Mouse (Mus musculus) brain, embryonic 18.5 days (tissue): Measurements from ENCODE around the gene Aldh16a1.
"Not testable (repeated sequence)": the region's sequence is repeated elsewhere in the genome, so short reads cannot be mapped to it uniquely, and the experiment has no call there.

Experiments
- DNase-seq: peaks from one replicate; pipeline ENCODE4 v3.0.0-alpha.2; 2012; ENCODE audit warnings: low read depth, low spot score

Aldh16a1 gene

DNA sequence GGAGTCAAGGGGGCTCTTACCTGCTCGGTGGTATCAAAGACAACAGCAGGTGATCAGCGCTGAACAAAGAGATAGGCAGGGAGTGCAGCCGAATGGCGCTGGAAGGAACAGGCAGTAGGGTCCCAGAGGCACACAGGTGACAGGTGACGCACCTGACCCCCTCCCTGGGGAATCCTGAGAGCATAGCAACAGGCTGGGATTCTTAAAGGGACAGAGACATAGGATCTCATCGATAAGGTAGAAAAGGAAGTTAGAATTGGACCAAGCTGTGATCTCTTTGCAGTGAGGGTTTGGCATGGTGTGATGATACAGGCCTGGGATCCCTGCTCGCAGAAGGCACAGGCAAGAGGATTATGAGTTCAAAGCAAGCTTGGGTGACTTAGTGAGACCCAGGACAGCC is 25.1 kb upstream of the Aldh16a1 start, which contains the start of gene Gfy:
TSS of gene Gfy (minus strand) at position 101 of the 400 bp plus-strand sequence.
- DNase-seq, result no peak

DNA sequence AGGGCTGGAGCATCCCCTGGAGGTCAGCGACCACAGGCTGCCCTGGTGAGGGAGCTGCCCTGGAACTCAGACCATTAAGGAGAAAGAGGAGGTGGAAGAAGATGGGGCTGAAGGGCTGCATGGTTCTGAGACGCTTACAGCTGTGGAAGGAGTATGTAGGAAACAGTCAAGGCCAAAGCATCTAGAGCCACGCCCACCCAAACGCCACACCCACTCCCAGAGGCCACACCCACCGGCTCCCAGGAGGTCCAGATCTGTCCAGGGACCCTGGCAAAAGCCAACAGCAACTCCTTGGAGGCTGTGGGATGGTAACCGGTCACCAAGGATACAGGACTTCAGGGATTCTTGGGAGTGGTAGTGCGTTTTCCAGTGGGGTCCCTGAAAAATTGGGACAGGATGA is 24.2 kb upstream of the Aldh16a1 start:
- DNase-seq, result no peak

DNA sequence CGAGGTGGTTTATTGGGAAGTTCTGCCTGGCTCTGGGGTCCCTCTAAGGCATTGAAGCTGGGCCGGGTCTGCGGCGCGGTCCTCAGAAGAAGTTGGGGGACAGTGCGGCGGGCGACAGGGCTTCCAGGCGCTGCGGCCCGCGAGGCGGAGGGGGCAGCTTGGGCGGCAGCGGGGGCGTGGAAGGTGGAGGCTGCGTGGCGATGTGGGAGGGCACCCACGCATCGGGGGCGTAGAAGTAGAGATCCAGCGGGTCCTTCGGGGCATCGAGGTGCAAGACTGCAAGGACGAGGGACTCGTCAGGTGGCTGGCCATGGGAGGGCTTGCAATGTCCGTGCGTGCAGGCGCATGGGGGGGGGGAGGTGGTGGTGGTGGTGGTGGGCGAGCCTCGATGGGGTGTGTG is 22.0 kb upstream of the Aldh16a1 start:
- DNase-seq, result no peak

DNA sequence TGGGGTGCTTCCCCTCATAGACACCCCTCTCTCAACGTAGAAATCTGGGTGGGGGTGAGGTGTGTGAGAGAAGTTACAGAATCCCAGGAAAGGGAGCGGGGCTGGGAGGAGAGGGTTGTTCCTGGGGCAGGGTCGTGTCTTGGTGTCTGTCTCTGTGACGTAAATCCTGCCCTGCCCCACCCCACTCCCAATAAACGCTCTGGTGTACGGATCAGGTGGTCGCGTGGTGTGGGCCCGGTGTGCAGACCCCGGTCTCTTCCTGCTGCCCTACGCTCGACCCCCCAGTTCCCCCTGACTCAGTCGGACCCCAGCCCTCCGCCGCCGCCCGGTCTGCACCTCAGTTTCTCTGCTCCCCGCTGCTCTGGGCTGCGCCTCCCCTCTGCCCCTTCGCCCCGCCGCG is 21.5 kb upstream of the Aldh16a1 start:
- no peak for DNase-seq

DNA sequence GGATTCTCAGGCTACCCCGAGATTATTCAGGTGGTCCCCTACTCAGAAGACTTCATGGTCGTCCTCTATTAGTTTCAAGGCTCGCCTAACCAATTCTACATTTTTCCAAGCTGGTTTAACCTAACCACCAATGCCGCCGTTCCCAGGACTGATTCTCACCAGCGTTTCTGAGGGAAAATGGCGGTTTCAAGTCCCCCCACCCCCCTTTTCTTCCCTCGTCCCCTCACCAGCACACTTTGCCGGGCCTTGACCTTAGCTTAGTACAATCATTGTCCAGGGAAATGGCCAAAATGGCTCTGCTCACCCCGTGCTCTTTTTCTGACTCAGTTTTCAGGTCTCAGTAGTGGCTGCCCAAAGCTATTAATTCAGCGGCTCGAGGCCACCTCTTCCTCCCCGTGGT is 21.0 kb upstream of the Aldh16a1 start:
- no peak for DNase-seq

DNA sequence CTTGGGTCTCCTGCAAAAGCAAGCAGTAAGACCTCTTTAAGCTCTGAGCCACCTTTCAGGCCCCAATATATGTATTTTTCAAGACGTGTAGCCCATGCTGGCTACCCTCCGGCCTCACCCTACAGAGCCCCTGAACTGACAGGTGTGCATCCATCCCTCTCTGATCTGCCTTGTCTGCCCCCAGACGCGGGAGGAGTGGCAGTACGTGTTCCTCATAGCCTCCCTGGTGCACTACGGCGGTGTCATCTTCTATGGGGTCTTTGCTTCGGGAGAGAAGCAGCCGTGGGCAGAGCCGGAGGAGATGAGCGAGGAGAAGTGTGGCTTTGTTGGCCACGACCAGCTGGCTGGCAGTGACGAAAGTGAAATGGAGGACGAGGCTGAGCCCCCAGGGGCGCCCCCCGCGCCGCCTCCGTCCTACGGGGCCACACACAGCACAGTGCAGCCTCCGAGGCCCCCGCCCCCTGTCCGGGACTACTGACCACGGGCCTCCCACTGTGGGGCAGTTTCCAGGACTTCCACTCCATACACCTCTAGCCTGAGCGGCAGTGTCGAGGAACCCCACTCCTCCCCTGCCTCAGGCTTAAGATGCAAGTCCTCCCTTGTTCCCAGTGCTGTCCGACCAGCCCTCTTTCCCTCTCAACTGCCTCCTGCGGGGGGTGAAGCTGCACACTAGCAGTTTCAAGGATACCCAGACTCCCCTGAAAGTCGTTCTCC is 20.3 kb upstream of the Aldh16a1 start:
- no peak for DNase-seq

DNA sequence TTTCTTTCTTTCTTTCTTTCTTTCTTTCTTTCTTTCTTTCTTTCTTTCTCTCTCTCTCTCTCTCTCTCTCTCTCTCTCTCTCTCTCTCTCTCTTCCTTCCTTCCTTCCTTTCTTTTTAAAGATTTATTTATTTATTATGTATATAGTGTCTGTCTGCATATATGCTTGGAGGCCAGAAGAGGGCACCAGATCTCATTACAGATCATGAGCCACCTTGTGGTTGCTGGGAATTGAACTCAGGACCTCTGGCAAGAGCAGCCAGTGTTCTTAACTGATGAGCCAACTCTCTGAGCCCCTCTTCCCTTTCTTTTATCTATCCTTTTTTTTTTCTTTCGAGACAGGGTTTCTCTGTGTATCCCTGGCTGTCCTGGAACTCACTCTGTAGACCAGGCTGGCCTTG is 19.4 kb upstream of the Aldh16a1 start:
- not testable (repeated sequence) for DNase-seq

DNA sequence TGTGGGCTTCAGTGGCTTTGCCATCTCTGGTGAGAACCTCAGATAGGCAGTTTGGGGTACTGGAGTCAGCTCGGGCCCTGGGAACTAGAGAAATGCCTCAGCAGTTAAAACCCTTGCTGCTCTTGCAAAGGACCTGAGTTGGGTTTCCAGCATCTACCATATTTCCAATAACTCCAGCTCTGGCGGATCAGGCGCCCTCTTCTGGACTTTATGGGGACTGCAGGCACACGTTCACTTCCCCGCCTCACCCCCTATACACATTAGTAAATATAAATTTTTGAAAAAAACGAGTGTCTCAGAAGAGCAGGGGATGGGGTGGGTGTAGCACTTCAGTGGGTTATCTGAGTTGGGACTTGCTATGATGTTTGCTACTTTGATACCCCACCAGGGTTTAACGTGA is 18.6 kb upstream of the Aldh16a1 start:
- DNase-seq, result no peak

DNA sequence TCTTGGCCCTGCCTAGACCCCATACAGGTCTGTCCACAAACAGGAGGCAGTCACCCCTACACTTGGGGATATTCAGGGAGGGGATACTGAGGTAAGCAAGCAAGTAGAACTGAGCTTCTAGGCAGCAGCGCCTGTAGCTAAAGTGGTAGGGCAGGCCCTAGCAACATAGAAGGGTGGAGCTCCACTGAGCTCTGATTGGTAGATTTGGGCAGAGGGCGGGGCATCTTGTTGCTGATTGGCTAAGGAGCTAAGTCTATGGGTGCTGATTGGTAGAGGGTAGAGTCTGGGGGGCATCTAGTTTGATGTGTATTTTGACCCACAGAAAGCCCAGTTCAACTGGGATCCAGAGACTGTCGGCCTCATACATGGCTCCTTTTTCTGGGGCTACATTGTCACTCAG is 15.1 kb upstream of the Aldh16a1 start:
- DNase-seq, result no peak

DNA sequence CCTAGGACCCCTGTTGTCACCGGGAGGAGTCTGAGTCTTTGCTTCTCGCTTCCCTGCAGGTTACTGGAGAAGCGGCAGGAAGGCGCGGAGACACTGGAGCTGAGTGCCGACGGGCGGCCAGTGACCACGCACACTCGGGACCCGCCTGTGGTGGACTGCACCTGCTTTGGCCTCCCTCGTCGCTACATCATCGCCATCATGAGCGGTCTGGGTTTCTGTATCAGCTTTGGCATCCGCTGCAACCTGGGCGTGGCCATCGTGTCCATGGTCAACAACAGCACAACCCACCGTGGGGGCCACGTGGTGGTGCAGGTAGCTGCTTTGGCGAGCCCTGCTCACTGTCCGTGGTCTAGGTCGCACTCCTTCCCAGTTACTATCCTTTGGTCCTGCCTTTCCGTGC is 14.3 kb upstream of the Aldh16a1 start:
- DNase-seq, result no peak

DNA sequence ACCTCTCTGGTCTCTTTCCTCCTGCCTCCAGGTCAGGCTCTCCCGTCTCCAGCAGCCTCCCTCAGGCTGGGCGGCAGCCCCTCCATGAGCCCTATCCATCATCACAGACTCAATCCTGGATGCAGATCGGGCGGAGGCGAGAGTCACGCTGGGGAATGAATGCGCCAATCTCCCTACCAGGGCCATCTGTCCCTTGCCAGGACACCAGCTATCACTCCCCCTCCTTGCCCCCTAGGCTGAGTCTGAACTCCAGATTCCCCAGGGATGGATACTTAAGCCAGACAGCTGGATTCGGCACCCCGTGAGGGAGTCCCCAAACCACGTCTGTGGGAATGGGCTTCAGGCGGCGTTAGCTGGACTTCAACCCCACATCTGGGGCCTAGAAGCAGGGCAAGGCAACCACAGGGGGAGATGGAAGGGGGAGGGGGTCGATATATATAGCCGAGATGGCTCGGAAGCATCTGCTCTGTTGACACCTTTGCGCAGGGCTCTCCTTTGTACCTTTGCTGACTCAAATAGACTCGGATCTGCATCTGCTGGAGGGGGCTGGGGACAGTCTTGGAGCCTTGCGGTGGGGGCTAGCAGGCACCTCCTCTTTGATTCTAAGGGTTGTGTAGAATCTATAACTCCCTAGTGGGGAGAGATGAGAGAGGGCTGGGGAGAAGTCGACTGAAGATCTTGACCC is 13.5 kb upstream of the Aldh16a1 start:
- no peak for DNase-seq

DNA sequence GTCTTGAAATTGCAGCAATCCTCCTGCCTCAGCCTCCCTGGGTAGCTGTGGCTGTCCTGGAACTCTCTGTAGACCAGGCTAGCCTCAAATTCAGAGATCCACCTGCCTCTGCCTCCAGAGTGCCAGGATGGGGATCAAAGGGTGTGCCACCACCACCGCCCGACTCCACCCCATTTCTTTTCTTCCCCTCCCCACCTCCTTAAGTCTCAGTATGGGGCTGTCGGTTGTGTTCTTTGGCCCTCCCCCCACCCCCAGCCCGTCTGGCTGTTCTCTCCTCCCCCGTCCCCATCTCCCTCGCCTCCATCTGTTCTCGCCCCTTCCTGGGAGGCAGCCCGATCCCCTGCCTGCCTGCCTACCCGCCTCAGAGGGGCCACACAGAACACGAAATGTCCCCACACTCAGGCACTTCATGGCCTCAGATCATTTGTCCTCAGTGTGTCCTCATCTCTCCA is 12.6 kb upstream of the Aldh16a1 start:
- DNase-seq, result no peak

DNA sequence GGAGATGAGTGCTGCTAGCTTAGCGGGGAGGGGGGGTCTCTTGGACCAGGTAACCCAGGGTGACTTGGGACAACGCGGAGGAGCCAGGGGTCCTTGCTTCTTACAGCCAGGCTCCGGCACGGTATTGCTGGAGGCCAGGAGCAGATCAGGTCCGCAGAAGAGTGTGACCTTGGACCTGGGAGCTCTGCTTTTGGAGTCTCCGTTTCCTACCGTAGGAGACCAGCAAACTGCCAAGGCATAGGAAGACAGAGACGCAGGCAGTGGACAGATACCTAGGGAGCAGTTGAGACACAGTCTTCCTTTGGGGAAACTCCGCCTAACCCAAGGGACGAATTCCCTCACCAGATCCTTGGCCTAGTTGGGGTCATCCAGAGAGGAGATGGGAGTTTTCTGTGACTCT is 11.3 kb upstream of the Aldh16a1 start:
- DNase-seq, result no peak

DNA sequence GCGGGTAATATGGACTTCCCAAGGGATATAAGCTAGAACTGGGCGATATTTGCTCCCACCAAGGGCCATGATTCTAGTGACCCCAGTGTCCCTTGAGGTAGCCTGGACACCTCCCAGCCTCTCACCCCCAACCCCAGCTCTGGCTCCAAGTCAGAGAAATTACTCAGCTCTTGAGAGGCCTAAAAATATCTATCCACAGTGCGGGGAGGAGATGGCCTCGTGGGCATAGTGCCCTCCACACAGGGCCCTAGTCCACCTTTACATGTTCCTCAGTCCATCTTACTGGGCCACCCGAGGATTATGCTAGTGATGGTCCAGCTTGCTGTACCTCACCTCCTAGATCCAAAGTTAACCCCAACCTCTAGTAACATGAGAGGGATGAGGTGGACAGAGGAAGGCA is 10.4 kb upstream of the Aldh16a1 start:
- DNase-seq, result no peak

DNA sequence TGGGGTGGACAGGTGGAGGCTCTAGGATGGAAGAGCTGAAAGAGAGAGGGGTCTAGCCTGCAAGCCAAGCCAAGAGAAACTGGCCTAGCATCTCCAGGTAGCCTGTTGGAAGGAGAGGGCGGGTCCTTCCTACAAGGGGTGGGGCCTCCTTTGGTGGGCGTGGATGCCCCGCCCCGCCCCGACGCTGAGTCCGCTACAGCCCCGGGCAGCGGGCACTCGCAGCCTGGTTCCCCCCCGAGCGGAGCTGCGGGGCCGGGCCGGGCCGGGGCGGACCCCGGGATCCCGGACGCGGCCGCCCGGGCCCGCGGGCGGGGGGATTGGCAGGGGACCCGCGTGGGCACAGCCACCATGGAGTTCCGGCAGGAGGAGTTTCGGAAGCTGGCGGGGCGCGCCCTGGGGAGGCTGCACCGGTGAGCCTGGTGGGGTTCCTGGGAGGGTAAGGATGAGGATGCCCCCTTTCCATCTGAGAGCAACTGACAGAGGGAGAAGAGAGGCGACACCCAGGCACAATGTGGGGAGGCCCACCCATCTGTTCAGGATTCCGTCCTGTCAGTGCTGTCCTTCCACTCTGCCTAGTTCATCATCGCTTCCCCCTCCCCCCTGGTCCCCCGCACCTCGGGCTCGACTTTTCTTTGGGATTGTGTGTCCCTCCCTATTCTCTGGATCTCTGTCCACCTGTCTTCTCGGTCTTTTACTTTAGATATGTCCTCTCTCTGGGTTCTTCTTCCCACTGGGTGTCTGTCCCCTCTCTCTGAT is 9.5 kb upstream of the Aldh16a1 start, which contains the start of gene Slc17a7:
TSS of gene Slc17a7 (plus strand) at position 215 of the 756 bp plus-strand sequence.
- DNase-seq, result no peak

DNA sequence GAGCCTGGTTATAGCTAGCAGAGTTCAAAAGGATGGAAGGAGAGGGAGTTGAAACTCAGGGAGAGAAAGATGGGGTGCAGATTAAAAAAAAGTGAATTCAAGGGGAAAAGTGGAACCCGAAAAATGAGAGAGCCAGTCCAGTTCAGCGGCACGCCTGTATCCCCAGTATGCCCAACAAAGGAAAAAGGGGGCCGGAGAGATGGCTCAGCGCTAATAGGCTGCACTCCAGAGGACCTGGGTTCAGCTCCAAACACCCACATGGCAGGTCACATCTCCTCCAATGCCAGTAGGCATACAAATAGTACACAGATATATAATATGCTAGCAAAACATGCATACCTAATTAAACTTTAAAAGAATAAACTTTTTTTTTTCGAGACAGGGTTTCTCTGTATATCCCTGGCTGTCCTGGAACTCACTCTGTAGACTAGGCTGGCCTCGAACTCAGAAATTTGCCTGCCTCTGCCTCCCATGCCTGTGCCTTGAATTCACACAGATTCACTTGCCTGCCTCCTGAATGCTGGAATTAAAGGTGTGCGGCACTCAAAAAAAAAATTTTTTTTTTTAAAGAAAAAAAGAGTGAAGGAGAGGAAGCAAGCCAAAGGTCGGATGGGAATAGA is 8.7 kb upstream of the Aldh16a1 start:
- DNase-seq, result no peak

DNA sequence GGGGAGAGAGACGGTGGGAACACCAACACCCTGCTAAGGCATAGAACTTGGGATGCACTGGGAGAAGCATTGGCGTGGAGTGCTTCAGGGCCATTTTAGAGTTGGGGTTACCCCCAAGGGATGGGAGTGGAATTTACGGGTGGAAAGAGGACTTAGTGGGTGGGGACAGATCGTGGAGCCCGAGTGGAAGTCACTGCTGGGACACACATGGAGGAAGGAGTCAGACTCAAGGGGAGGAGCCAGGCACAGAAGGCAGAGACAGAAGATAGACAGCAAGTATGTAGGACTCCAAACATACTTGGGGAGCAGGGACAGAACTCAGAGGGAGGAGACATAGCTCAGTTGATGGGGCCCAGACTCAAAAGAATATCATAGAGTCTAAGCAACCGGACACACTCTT is 8.2 kb upstream of the Aldh16a1 start:
- DNase-seq, result no peak

DNA sequence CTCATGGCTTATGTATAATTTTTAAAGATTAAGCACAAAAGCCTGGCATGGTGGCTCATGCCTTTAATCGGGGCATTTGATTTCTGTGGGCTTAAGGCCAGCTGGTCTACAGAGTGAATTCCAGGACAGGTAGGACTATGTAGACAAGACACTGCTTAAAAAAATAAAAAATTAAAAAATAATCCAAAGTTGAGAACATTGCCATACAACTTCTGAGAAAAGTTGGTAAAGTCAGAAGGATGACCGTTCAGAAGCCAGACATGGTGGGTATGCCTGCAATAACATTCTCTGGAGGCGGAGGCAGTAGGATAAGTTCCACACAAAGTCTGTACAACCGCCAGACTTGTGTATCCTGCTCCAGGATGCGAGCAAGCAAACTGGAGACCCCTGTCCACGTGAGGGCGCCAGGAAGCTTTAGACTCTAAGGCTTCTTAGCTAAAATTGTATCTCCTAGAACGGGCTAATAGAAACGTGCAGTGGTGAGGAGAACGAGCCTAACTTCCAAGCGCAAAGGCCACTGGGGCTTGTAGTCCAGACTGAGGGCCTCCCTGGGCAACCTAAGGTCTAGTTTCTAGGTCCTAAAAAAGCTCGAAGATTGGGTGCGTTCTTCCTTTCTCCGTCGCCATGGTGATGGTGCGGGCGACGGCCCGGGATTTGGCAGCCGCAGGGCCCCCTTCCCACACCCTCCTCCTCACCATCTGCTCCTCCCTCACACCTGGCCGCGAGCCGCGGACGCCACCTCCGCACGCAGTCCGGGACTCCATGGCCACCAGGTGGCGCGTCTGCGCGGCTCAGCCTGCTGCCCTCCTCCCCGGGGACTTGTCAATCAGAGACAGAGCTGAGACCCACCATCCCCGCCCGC is 7.5 kb upstream of the Aldh16a1 start:
- DNase-seq, result peak; percentile 90

DNA sequence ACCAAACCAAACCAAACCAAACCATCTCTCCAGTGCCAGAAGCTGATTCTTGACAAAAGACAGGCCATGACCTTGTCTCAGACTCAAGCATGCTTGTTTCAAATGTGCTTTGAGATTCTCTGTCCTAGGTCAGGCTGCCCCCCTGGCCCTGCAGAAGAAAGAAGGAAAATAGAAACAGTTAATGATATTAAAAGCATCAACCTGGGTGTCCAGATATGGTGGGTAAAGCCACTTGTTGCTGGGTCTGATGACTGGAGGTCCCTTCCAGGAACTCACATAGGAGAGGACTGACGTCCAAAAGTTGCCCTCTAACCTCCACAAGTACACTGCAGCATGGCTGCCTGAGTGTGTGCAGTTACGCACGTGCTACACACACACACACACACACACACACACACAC is 6.5 kb upstream of the Aldh16a1 start:
- DNase-seq, result no peak

DNA sequence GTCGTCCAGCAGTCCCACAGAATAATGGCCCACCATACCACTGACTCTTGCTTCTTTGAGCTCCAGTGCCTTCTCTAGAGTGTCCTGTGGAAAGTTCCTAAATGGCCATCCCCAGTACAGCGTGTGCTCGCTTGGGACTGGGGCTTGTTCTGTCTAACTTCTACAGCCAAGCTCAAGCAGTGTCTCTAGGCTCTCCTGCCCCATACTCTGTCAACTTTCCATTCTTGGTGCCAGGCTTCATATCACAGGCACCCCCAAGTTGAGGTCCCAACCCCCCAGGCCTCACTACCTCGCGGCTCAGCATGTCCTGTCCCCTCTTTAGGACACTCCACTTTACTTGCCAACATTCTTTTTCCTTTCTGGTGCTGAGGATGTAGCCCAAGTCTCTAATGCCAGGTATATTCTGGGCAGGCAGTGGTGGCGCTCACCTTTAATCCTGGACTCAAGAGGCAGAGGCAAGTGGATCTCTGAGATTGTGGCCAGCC is 6.0 kb upstream of the Aldh16a1 start:
- DNase-seq, result no peak

DNA sequence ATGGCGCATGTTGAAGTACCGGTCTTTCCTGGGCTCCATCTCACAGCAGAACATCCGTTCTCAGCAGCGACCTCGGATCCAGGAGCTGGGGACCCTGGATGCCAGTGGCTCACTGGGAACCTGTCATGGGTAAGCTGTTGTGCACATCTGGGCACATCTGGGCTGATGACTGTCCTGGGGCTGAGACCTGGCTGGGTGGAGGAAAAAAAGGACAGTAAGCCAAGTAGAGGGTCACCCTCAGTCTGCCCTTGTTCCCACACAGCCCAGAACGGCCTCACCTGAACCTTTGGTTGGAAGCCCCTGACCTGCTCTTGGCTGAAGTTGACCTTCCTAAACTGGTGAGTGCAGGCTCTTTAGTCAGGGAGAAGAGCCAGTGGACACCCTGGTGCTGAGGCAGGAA is 4.6 kb upstream of the Aldh16a1 start:
- DNase-seq, result no peak
